Mouse (Mus musculus) brain, adult 10 weeks (tissue): ENCODE measurements around the gene Lyar. TPM values are rescaled to one million over a fixed set of nuclear protein-coding genes. Genes with fewer than 3 reads are reported as not detected.

Experiments used
- polyA plus RNA-seq: library from polyadenylated mRNA; stranded (reverse); fragments of 350-450 nt; fragmentation: Illumina TruSeq; extraction: RNeasy Lipid Tissue Mini Kit (QIAGEN cat#74804); gene quantifications from one replicate; pipeline ENCODE4 v1.2.3, GENCODE M21; 2015; ENCODE audit warnings: low read depth, low replicate concordance

Gene Lyar
- polyA plus RNA-seq = 9.7 TPM

GRCm38 (mm10) chr5:38220328-38220912 is at the start of gene Lyar, which contains the start of gene Zbtb49:
Lyar (plus strand) TSS chr5:38220470.
Zbtb49 (minus strand) TSS chr5:38220457.

GRCm38 (mm10) chr5:38260107-38260682 is 39.9 kb downstream of the Lyar start, which contains the start of gene Tmem128:
Tmem128 (plus strand) TSS chr5:38260185.

GRCm38 (mm10) chr5:38275771-38276170 is 55.5 kb downstream of the Lyar start, which contains the start of gene Otop1:
Otop1 (plus strand) TSS chr5:38275972.

Other genes with a start within 250 kb of the Lyar start
- gene Stx18, start 181.7 kb upstream of the Lyar start, polyA plus RNA-seq = 56.5 TPM
- 471 TPM for gene Nsg1, start 60.6 kb upstream of the Lyar start, polyA plus RNA-seq
- gene Zbtb49, start within 50 bp of the Lyar start, polyA plus RNA-seq = 9.7 TPM
- gene Tmem128, start 39.7 kb downstream of the Lyar start, polyA plus RNA-seq = 52.5 TPM
- gene Otop1, start 55.5 kb downstream of the Lyar start, polyA plus RNA-seq = not detected
- 2.9 TPM for gene Drd5, start 98.9 kb downstream of the Lyar start, polyA plus RNA-seq